Mouse (Mus musculus): ENCODE measurements at regions not wholly inside any gene's neighbourhood (a gene's known extent, or its start where the extent isn't known, plus 50 kb on each side); places are given as distances from the start of the nearest gene placed in this dataset.

GRCm38 (mm10) chr8:8426201-8426600, 234.8 kb downstream of the Efnb2 start:
- no peak overlapping the region for H3K4me3 ChIP-seq (ENCODE audit: insufficient read depth in 1 of 2, low read depth in 1 of 2, low read length in 2 of 2, poor library complexity in 1 of 2, severe bottlenecking in 1 of 2)
- no peak overlapping the region for H3K27ac ChIP-seq (ENCODE audit: insufficient read depth, low read depth, low read length, poor library complexity, severe bottlenecking)
- DNase-seq (ENCODE audit: low read depth, low spot score), result no peak
- H3K4me1 ChIP-seq (ENCODE audit: control insufficient read depth in 2 of 2, insufficient read depth in 2 of 2, low read length in 2 of 2, poor library complexity in 1 of 2), result no peaks in the 10 kb centered on the region
- H3K9me3 ChIP-seq (ENCODE audit: control insufficient read depth, insufficient read depth, low read depth, low read length), result no peaks in the 10 kb centered on the region
- no peaks in the 10 kb centered on the region for H3K36me3 ChIP-seq (ENCODE audit: control insufficient read depth, insufficient read depth, low read length, poor library complexity, severe bottlenecking)
- no peak overlapping the region for H3K9ac ChIP-seq (ENCODE audit: insufficient read depth, low read depth, low read length, poor library complexity, severe bottlenecking)
- no peak for TF ChIP-seq MAFK (IDR thresholded peaks at IDR 0.05; ENCODE audit: insufficient read depth, low read depth, low read length)
- TF ChIP-seq CHD2 (IDR thresholded peaks at IDR 0.05; ENCODE audit: low read depth, low read length), result no peak
- no peak for TF ChIP-seq HCFC1 (IDR thresholded peaks at IDR 0.05; ENCODE audit: borderline replicate concordance, insufficient read depth, low read length)
- no peak for TF ChIP-seq ZNF384 (IDR thresholded peaks at IDR 0.05; ENCODE audit: low read depth, low read length)
- no peak for TF ChIP-seq ZC3H11A (IDR thresholded peaks at IDR 0.05; ENCODE audit: borderline replicate concordance, low read depth, low read length)
- in situ Hi-C loops (cut with MboI; ENCODE audit: low sequenced_read_pairs in 2 of 2, unreplicated experiment in 2 of 2), result no loop called here

DNA sequence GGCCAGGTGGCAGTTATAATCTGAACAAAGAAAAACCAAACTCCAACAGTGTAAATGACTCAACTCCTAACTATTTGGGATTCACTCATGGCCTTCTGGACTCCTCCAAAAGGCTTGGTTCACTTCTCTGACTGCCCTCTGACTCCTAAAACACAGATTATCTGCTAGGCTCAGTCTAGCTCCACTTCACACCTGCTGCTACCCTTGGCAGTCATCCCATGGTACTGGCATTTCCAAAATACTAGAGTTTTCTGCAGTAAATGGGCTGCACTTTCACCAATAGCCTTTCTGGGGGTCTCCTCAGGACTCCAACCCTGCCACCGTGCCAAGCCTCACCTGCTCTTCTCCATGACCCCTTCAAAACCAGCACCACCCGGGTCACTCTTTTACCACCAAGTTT, 237.6 kb downstream of the Efnb2 start:
- no peak overlapping the region for H3K27ac ChIP-seq (ENCODE audit: insufficient read depth, low read depth, low read length, poor library complexity, severe bottlenecking)
- no peaks in the 10 kb centered on the region for H3K9me3 ChIP-seq (ENCODE audit: control insufficient read depth, insufficient read depth, low read depth, low read length)
- H3K9ac ChIP-seq (ENCODE audit: insufficient read depth, low read depth, low read length, poor library complexity, severe bottlenecking), result no peak overlapping the region
- no peaks in the 10 kb centered on the region for H3K36me3 ChIP-seq (ENCODE audit: control insufficient read depth, insufficient read depth, low read length, poor library complexity, severe bottlenecking)
- TF ChIP-seq CHD2 (IDR thresholded peaks at IDR 0.05; ENCODE audit: low read depth, low read length) (no peak), ZC3H11A (IDR thresholded peaks at IDR 0.05; ENCODE audit: borderline replicate concordance, low read depth, low read length) (no peak), HCFC1 (IDR thresholded peaks at IDR 0.05; ENCODE audit: borderline replicate concordance, insufficient read depth, low read length) (no peak), MAFK (IDR thresholded peaks at IDR 0.05; ENCODE audit: insufficient read depth, low read depth, low read length) (no peak), ZNF384 (IDR thresholded peaks at IDR 0.05; ENCODE audit: low read depth, low read length) (no peak)
- DNase-seq (ENCODE audit: low read depth, low spot score), result no peak
- H3K4me1 ChIP-seq (ENCODE audit: control insufficient read depth in 2 of 2, insufficient read depth in 2 of 2, low read length in 2 of 2, poor library complexity in 1 of 2), result no peaks in the 10 kb centered on the region
- in situ Hi-C loops (cut with MboI; ENCODE audit: low sequenced_read_pairs in 2 of 2, unreplicated experiment in 2 of 2), result no loop called here
- no peak overlapping the region for H3K4me3 ChIP-seq (ENCODE audit: insufficient read depth in 1 of 2, low read depth in 1 of 2, low read length in 2 of 2, poor library complexity in 1 of 2, severe bottlenecking in 1 of 2)

- no peak overlapping the region for H3K9ac ChIP-seq (ENCODE audit: insufficient read depth, low read depth, low read length, poor library complexity, severe bottlenecking)
- TF ChIP-seq HCFC1 (IDR thresholded peaks at IDR 0.05; ENCODE audit: borderline replicate concordance, insufficient read depth, low read length) (no peak), CHD2 (IDR thresholded peaks at IDR 0.05; ENCODE audit: low read depth, low read length) (no peak), ZC3H11A (IDR thresholded peaks at IDR 0.05; ENCODE audit: borderline replicate concordance, low read depth, low read length) (no peak), MAFK (IDR thresholded peaks at IDR 0.05; ENCODE audit: insufficient read depth, low read depth, low read length) (no peak)
- H3K27ac ChIP-seq (ENCODE audit: insufficient read depth, low read depth, low read length, poor library complexity, severe bottlenecking), result no peak overlapping the region
- in situ Hi-C loops (cut with MboI; ENCODE audit: low sequenced_read_pairs in 2 of 2, unreplicated experiment in 2 of 2), result no loop called here
- no peak overlapping the region for H3K4me3 ChIP-seq (ENCODE audit: insufficient read depth in 1 of 2, low read depth in 1 of 2, low read length in 2 of 2, poor library complexity in 1 of 2, severe bottlenecking in 1 of 2)
- no peaks in the 10 kb centered on the region for H3K36me3 ChIP-seq (ENCODE audit: control insufficient read depth, insufficient read depth, low read length, poor library complexity, severe bottlenecking)
- no peaks in the 10 kb centered on the region for H3K4me1 ChIP-seq (ENCODE audit: control insufficient read depth in 2 of 2, insufficient read depth in 2 of 2, low read length in 2 of 2, poor library complexity in 1 of 2)
- DNase-seq (ENCODE audit: low read depth, low spot score), result no peak
- H3K9me3 ChIP-seq (ENCODE audit: control insufficient read depth, insufficient read depth, low read depth, low read length), result no peaks in the 10 kb centered on the region
These were observed 239.3 kb downstream of the Efnb2 start for GRCm38 (mm10) chr8:8421713-8422112.

DNA sequence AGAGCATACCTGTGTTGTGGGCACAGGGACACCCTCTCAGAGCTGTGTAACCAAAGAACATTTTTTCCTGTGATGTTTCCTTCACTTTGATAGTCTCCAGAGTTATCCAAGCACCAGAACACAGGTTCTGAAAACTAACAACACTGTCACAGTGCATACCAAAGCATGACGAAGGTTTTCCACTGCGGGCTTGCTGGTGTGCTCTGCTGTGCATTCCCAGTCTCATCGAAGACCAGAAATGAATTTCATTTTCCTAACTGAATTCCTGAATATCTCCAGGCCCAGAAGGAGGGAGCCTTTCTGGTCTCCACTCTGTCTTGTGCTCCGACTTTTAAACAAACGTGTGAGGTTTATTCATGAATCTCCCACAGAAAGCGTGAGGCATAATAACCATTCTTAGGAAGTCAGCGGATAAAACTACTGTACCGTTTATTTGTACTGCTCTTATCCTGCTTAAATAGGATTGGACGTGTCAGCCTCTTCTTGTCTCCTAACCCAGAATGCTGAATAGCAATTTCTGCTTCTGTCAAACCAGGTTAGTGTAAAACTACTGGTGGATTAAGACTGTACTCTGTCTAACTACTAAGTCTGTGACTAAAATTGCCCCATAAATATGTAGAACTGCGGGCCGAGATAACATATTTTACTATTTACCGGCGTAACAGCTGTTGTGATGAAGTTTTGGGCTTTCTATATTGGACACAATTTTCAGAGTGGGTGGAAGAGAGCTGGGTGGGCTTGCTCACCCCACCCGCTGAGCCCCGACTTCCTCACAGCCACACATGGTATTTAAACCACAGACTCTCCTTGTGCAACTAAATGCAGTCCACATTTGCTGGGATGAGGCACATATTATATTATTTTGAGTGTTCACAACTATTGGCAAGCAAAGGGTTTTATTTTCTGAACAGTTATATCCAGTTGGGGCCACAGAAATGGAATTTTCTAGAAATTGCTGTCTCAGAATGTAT, 241.4 kb downstream of the Efnb2 start:
- H3K4me1 ChIP-seq (ENCODE audit: control insufficient read depth in 2 of 2, insufficient read depth in 2 of 2, low read length in 2 of 2, poor library complexity in 1 of 2), result no peaks in the 10 kb centered on the region
- DNase-seq (ENCODE audit: low read depth, low spot score), result no peak
- no peak overlapping the region for H3K4me3 ChIP-seq (ENCODE audit: insufficient read depth in 1 of 2, low read depth in 1 of 2, low read length in 2 of 2, poor library complexity in 1 of 2, severe bottlenecking in 1 of 2)
- in situ Hi-C loops (cut with MboI; ENCODE audit: low sequenced_read_pairs in 2 of 2, unreplicated experiment in 2 of 2), result no loop called here
- no peak overlapping the region for H3K9ac ChIP-seq (ENCODE audit: insufficient read depth, low read depth, low read length, poor library complexity, severe bottlenecking)
- H3K27ac ChIP-seq (ENCODE audit: insufficient read depth, low read depth, low read length, poor library complexity, severe bottlenecking), result no peak overlapping the region
- no peaks in the 10 kb centered on the region for H3K9me3 ChIP-seq (ENCODE audit: control insufficient read depth, insufficient read depth, low read depth, low read length)
- no peak for TF ChIP-seq ZC3H11A (IDR thresholded peaks at IDR 0.05; ENCODE audit: borderline replicate concordance, low read depth, low read length)
- no peak for TF ChIP-seq MAFK (IDR thresholded peaks at IDR 0.05; ENCODE audit: insufficient read depth, low read depth, low read length)
- TF ChIP-seq HCFC1 (IDR thresholded peaks at IDR 0.05; ENCODE audit: borderline replicate concordance, insufficient read depth, low read length), result no peak
- TF ChIP-seq ZNF384 (IDR thresholded peaks at IDR 0.05; ENCODE audit: low read depth, low read length), result no peak
- TF ChIP-seq CHD2 (IDR thresholded peaks at IDR 0.05; ENCODE audit: low read depth, low read length), result no peak
- no peaks in the 10 kb centered on the region for H3K36me3 ChIP-seq (ENCODE audit: control insufficient read depth, insufficient read depth, low read length, poor library complexity, severe bottlenecking)

Data from ES-E14 (cell line).